Mouse (Mus musculus) thymus, adult 2 months (tissue): Measurements from ENCODE around the gene Dlx3.

ENCODE experiments used
- CTCF ChIP-seq: fragments of 200-500 bp; IDR thresholded peaks from 2 replicates; pipeline ENCODE4 v1.5.1; 2012; ENCODE audit warnings: mild to moderate bottlenecking, control low read depth, low read length, moderate library complexity, borderline replicate concordance; ENCODE audit not compliant: control insufficient read depth, poor library complexity, insufficient read depth; ENCODE audit errors: extremely low read depth
- POLR2A ChIP-seq: fragments of 200-500 bp; IDR thresholded peaks from 2 replicates; pipeline ENCODE4 v1.6.1; 2012; ENCODE audit warnings: mild to moderate bottlenecking, low read length, control low read depth, moderate library complexity; ENCODE audit not compliant: control insufficient read depth, poor library complexity, insufficient read depth; ENCODE audit errors: extremely low read depth

- no peak for TF ChIP-seq POLR2A
- TF ChIP-seq CTCF = no peak
These were observed 22.3 kb downstream of the Dlx3 start for GRCm38 (mm10) chr11:95142258-95142657.
